Mouse (Mus musculus) kidney, adult 9 months (tissue): Measurements from ENCODE around the gene Lct.
"Not testable (repeated sequence)": the region's sequence is repeated elsewhere in the genome, so short reads cannot be mapped to it uniquely, and the experiment has no call there.

ENCODE experiments used
- DNase-seq: peaks from one replicate; pipeline ENCODE4 v3.0.0; 2022

Gene Lct

GRCm38 (mm10) chr1:128328218-128328617, at the start of gene Lct:
Lct (minus strand) TSS chr1:128328318.
- no peak for DNase-seq

GRCm38 (mm10) chr1:128376841-128377240, 48.7 kb upstream of the Lct start:
- DNase-seq: no peak

- DNase-seq: no peak
Observed at GRCm38 (mm10) chr1:128372143-128372860, 44.2 kb upstream of the Lct start.

- peak; percentile 48 for DNase-seq
Observed at GRCm38 (mm10) chr1:128368732-128369441, 40.8 kb upstream of the Lct start.

- no peak for DNase-seq
Observed at GRCm38 (mm10) chr1:128360601-128361000, 32.5 kb upstream of the Lct start.

- peak; percentile 97 for DNase-seq
Observed at GRCm38 (mm10) chr1:128359554-128360376, 31.6 kb upstream of the Lct start, which contains the start of gene Mcm6. Mcm6 (minus strand) TSS chr1:128359664.

- DNase-seq: no peak
Observed at GRCm38 (mm10) chr1:128358916-128359553, 30.9 kb upstream of the Lct start.

- no peak for DNase-seq
Observed at GRCm38 (mm10) chr1:128358276-128358675, 30.2 kb upstream of the Lct start.

- DNase-seq: peak; percentile 3
Observed at GRCm38 (mm10) chr1:128357452-128357851, 29.3 kb upstream of the Lct start.

GRCm38 (mm10) chr1:128353092-128353491, 25.0 kb upstream of the Lct start:
- DNase-seq: no peak

- no peak for DNase-seq
Observed at GRCm38 (mm10) chr1:128344232-128344631, 16.1 kb upstream of the Lct start.

GRCm38 (mm10) chr1:128337708-128338320, 9.7 kb upstream of the Lct start:
- no peak for DNase-seq

GRCm38 (mm10) chr1:128330313-128330712, 2.2 kb upstream of the Lct start:
- DNase-seq: no peak

- no peak for DNase-seq
Observed at GRCm38 (mm10) chr1:128327165-128327564, 953 bp downstream of the Lct start.

- no peak for DNase-seq
Observed at GRCm38 (mm10) chr1:128324776-128325175, 3.3 kb downstream of the Lct start.

GRCm38 (mm10) chr1:128323026-128323643, 5.0 kb downstream of the Lct start:
- DNase-seq: no peak

- not testable (repeated sequence) for DNase-seq
Observed at GRCm38 (mm10) chr1:128319266-128319665, 8.9 kb downstream of the Lct start.

- no peak for DNase-seq
Observed at GRCm38 (mm10) chr1:128314665-128315064, 13.5 kb downstream of the Lct start.

- no peak for DNase-seq
Observed at GRCm38 (mm10) chr1:128309043-128309442, 19.1 kb downstream of the Lct start.

- DNase-seq: peak; percentile 92
Observed at GRCm38 (mm10) chr1:128303900-128304299, 24.2 kb downstream of the Lct start.

GRCm38 (mm10) chr1:128295717-128296528, 32.2 kb downstream of the Lct start:
- DNase-seq: no peak
